Mouse (Mus musculus): ENCODE results near the gene Clca4b. TPM values are rescaled to one million over a fixed set of nuclear protein-coding genes. Genes with fewer than 3 reads are reported as not detected.

Gene Clca4b
- polyA plus RNA-seq, 1 experiment, result 217 TPM

Other genes starting within 250 kb of the Clca4b start
- 18.7 and 19.1 TPM in 2 replicates for gene Sh3glb1, start 212.2 kb downstream of the Clca4b start, polyA plus RNA-seq (2012; rRNA removed)
- 3.4 and 7.0 TPM in 2 replicates for gene Clca3a1, start 171.6 kb downstream of the Clca4b start, polyA plus RNA-seq (2012; rRNA removed)
- 8.8 and 15.4 TPM in 2 replicates for gene Clca3a2, start 113.0 kb downstream of the Clca4b start, polyA plus RNA-seq (2012; rRNA removed)
- gene Clca3b, start 83.2 kb downstream of the Clca4b start, polyA plus RNA-seq (2012; rRNA removed), result 110 and 175 TPM in 2 replicates
- 102 and 252 TPM in 2 replicates for gene Clca4a, start 42.5 kb upstream of the Clca4b start, polyA plus RNA-seq (2012; rRNA removed)
- gene Clca1, start 100.2 kb upstream of the Clca4b start, polyA plus RNA-seq (2012; rRNA removed), result 539 and 585 TPM in 2 replicates
- 0.11 and 0.18 TPM in 2 replicates for gene Clca2, start 166.9 kb upstream of the Clca4b start, polyA plus RNA-seq (2012; rRNA removed)
- 1.5 and 2.3 TPM in 2 replicates for gene Odf2l, start 186.1 kb upstream of the Clca4b start, polyA plus RNA-seq (2012; rRNA removed)

All from large intestine, adult 2 months (tissue).